Mouse (Mus musculus) heart, postnatal 0 days (tissue): ENCODE data around the gene Gstz1.

Source experiments
- CTCF ChIP-seq: IDR thresholded peaks from 2 replicates; pipeline ENCODE4 v1.5.1; 2016; ENCODE audit warnings: antibody characterized with exemption, control low read depth, low read depth
- EP300 ChIP-seq: IDR thresholded peaks from 2 replicates; pipeline ENCODE4 v1.6.1; 2016; ENCODE audit warnings: antibody characterized with exemption, low read depth

DNA sequence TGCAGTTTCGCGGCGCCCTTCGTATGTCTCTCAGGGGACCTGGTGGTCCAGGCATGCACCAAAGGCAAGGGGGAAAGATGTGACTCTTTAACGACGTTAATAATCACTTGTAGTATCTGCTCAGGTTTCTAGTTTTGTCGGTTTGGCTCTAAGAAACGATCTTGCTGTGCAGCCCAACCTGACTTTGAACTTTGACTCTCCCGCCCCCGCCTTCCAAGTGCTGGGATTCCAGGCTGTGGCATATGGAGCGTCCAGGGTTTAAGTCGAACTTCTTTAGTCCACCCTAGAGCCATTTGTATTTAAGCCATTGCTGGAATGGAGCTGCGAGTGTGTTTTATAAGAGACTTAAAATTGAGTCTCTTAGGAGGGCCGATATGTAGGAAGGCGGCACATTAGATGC is 1.2 kb downstream of the Gstz1 start:
- TF ChIP-seq CTCF (no peak), EP300 (no peak)
